Mouse (Mus musculus): ENCODE data around the gene Cops8. TPM values are rescaled to one million over a fixed set of nuclear protein-coding genes. Genes with fewer than 3 reads are reported as not detected.

Gene Cops8
- 100 to 1,000 TPM; 100 to 117 TPM for total RNA-seq (2021)

DNA sequence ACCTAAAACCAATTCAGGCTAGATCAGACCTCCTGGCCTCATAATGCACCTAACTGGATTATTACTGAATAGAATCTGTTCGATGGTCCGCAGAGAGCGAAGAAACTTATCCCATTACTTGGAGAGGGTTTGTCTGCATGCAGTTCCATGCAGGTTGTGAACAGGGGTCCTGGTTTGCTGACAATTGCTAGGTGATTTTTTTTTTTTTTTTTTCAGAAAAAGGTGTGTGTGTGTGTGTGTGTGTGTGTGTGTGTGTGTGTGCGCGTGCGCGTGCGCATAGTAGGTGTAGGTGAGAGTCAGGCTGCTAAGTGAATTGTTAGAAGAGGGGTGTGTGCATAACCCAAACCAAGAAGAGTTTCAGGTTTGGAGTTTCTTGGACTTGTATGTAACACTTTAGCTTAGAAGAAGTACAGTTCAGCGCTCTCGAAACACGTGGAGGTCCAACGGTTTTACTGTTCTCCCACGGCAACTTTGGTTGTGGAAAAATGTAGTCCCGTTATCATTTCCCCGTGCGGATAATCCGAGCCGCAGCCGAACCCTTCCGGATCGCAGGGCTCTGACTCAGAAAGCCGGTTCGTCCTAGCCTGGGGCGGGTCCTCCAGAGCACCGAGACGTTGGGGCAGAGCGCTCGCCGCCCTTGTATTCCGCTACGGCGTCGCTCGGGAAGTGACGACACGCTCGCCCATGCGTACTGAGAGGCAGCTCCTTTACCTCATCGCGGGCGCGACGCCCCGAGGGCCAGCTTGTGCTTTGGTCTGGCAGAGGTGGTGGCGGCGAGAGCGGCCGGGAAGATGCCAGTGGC is at the start of gene Cops8:
Gene Cops8 (plus strand): TSS at position 223 of the 802 bp plus-strand sequence.
- intact Hi-C loops (cut with DNase I): no loop called here
- peak; percentile 98 for DNase-seq

- intact Hi-C loops (cut with DNase I): no loop called here
- peak; percentile 17 for DNase-seq
Measured at GRCm38 (mm10) chr1:90557140-90557539, 45.6 kb upstream of the Cops8 start.

DNA sequence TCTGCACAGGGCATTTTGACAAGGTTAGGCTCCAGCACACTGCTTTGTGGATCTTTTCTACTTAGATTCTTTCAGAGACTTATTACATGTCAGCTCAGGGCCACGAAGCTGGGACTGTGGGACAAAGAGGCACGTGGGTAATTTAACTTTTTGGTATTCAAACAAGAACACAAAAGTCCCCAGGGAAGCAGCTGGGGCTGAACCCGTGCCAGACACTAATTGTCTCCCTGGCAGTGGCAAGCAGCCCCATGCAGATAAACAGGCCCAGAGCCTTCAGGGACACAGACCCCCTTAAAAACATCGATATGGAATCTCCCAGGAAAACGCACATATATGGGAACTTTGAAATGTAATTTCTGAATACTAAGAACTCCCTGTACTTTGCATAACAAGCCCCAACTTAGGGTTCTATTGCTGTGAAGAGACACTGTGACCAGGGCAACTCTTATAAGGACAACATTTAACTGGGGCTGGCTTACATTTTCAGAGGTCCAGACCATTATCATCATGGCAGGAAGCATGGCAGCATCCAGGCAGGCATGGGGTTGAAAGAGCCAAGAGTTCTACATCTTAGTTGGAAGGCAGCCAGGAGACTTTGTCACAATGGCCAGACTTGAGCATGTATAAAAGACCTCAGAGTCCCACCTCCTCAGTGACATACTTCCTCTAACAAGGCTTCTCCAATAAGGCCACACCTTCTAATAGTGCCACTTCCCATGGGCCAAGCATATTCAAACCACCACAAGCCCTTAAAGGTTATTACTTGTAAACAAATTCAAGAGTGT is 41.6 kb upstream of the Cops8 start:
- DNase-seq: peak; percentile 42
- intact Hi-C loops (cut with DNase I): no loop called here

DNA sequence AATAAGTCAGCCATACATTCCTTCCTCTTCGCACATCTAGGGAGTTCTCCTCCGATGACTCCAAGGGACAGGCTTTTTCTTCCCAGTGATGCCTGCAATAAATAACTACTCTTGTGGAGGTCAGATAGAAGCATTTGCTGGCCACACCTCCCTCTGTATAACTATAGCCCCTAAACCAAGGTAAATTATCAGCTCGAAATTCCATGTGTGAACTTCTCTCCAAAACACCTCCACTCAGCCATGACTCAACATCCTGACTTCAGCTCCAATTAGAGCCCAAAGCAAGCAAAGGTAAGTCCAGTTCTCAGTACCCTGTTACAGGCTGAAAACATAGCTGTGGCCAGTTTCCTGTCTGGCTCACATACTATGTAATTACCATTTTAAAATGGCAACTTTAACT is 38.8 kb upstream of the Cops8 start:
- intact Hi-C loops (cut with DNase I): no loop called here
- DNase-seq: no peak

GRCm38 (mm10) chr1:90566664-90567440 is 35.9 kb upstream of the Cops8 start:
- intact Hi-C loops (cut with DNase I): no loop called here
- DNase-seq: peak; percentile 15

DNA sequence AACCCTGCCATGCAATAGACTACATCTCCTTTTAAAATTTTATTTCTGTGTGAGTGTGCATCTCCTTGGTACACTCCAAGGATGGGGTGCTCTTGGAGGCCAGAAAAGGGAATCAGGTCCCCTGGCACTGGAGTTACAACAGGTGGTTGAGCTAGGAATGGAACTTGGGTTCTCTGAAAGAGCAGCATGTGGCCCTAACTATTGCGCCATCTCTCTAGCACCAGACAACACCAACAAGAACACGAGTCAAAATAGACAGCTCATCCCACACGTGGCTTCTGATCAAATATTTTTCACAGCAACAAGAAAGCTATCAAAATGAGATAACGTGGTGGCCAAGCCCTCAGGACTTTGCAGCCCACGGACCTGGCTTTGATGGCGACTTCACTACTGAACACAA is 28.9 kb upstream of the Cops8 start:
- intact Hi-C loops (cut with DNase I): no loop called here
- no peak for DNase-seq

GRCm38 (mm10) chr1:90574845-90575244 is 27.9 kb upstream of the Cops8 start:
- intact Hi-C loops (cut with DNase I): no loop called here
- DNase-seq: no peak

DNA sequence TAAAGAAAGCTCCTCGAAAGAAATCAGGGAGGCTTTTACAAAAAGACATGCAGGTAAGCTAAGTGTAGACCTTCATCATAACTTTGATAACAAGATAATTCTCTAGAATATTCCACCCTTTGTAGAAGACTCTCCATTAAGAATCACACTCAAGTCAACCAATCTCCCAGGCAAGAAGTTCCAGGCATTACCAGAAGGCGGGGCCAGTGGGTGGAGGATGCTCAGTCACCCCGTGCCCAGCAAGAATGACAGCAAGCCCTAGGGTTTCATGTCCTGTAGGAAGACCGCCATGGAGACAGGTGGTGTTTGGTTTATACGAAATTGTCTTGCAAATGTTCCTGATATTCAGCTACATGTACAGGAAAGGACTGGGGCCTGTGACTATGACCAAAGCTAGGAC is 25.4 kb upstream of the Cops8 start:
- no peak for DNase-seq
- intact Hi-C loops (cut with DNase I): no loop called here

DNA sequence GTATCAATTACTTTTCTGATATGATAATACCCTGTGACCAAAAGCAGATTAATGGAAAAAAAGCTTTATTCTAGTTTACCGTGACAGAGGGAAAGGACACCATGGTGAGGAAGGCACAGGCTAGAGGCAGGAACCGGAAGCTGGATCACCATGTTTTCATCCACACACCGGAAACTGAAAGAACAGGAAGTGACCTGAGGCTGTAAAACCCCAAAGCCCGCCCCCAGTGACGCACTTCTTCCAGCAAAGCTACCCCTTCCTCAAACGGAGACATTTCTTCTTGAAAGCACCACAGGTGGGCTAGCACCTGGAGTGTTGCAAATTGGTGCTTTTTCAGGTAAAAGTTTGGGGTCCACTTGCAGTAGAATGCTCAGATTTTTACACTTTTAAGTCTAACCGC is 20.1 kb upstream of the Cops8 start:
- intact Hi-C loops (cut with DNase I): loop anchor here (10.0 kb wide), 1 partner anchor 228 kb away; no protein-coding TSS in a partner anchor

GRCm38 (mm10) chr1:90588021-90588734 is 14.6 kb upstream of the Cops8 start:
- peak; percentile 84 for DNase-seq
- intact Hi-C loops (cut with DNase I): loop anchor here (2.0 to 10.0 kb wide), 3 partner anchors 233 to 527 kb away; no protein-coding TSS in a partner anchor

More for the DNA sequence above, 20.1 kb upstream of the Cops8 start:
- no peak for DNase-seq

DNA sequence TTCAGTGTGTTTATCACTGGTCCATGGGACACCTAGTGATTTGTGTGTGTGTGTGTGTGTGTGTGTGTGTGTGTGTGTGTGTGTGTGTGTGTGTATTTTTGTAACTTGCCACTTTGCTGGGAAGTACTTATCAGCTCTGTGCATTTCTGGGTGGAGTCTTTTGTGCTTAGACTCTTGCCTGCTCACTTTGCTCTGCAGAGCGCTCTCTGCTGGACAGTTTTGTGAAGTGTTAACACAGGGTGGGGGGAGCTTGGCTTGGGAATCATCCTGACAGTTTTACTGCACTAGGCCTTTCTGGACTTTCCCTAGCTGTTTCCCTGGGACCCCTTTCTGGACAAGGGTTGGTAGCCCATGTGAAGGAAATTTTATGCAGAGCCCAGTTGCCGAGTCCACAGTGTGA is 12.0 kb upstream of the Cops8 start:
- intact Hi-C loops (cut with DNase I): loop anchor here (5.0 kb wide), 1 partner anchor 928 kb away; no protein-coding TSS in a partner anchor
- peak; percentile 66 for DNase-seq

GRCm38 (mm10) chr1:90592784-90593183 is 10.0 kb upstream of the Cops8 start:
- intact Hi-C loops (cut with DNase I): loop anchor here (5.0 kb wide), 1 partner anchor 930 kb away; no protein-coding TSS in a partner anchor
- peak; percentile 83 for DNase-seq

DNA sequence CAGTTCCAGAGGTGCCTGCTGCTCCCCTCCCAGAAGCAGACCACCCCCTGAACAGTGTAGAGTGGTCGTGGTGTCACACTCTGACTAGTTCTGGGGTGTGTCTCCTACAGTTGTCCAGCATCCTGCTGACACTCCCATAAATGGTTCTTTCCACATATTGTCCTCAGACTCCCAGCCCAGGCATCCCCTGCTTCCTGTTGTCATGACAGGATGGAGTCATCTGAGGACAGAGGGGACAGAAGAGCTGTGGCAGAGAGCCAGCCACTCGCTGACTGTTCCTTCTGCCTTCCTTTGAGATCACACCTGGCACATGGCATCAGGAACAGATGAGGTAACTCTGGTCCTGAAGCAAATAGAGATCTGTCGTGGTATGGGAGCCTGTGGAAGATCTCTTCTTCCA is 3.6 kb upstream of the Cops8 start:
- DNase-seq: peak; percentile 24
- intact Hi-C loops (cut with DNase I): no loop called here

DNA sequence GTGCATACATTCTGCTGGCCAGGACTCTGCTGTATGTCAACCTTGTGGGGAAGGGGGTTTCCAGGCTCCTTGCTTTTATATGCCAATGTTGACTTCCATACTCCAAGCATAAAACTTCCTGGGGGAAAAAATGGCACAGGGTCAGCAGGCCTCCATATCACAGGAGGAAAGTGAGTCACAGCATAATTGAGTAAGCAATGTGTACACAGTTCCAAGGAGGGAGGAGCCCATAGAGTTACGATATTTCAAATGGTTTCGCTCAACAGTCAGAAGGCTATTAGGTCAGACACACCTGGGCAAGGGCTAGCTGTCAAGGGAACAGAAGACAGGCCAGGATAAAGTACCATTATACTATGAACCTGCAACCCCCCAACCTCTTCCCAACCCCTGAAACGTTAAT is 1.7 kb upstream of the Cops8 start:
- intact Hi-C loops (cut with DNase I): no loop called here
- no peak for DNase-seq

GRCm38 (mm10) chr1:90603561-90603887 is 743 bp downstream of the Cops8 start:
- intact Hi-C loops (cut with DNase I): no loop called here
- DNase-seq: no peak

- intact Hi-C loops (cut with DNase I): no loop called here
- no peak for DNase-seq
Measured at GRCm38 (mm10) chr1:90609363-90609762, 6.6 kb downstream of the Cops8 start.

GRCm38 (mm10) chr1:90617258-90617657 is 14.5 kb downstream of the Cops8 start:
- intact Hi-C loops (cut with DNase I): no loop called here
- no peak for DNase-seq

- no peak for DNase-seq
- intact Hi-C loops (cut with DNase I): no loop called here
Measured at GRCm38 (mm10) chr1:90633415-90634030, 30.7 kb downstream of the Cops8 start.

DNA sequence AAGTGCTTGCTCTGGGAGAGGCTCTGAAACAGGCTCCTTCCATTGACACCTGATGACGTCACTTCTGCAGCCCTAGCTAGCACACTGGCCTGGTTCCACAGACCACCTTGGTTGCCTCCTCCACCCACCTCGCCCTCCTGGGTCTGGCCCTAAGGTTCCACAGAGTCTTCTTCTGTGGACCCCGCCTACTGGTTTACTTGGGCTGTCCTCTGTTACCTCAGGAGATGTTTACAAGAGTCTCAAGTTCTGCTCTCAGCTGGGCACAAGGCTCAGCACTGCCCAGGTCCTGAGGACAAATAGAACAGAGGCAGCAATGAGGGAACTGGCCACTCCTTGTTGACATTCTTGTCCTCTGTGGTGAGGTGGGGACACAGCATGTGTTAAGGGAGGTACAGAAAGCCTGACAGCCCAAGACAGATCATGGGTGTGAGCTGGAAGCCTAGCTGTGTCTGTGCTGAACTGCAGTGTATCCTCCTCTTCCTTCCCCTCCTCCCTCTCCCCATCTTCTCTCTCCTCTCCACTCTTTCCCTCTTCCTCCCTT is 31.5 kb downstream of the Cops8 start:
- intact Hi-C loops (cut with DNase I): no loop called here
- no peak for DNase-seq

DNA sequence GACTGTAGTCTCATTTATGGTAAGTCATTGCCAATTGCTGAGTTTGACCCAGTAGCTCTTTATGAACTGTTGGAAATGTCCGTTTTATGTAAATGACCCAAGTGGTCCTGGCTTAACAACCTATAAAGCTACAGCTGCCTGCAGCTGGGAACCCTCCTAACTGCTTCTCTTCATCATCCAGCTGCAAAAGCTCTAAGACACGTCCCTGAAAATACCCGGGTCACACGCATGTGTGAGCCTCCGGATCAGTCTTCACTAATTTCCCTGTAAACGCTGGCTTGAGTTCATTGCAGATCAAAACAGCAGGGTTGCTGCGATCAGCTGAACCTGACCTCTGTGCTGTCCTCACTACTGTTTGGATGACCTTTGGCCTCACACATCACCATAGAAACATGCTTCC is 35.6 kb downstream of the Cops8 start:
- intact Hi-C loops (cut with DNase I): no loop called here
- no peak for DNase-seq
